Mouse (Mus musculus): ENCODE results near the gene Bag3. TPM values are rescaled to one million over a fixed set of nuclear protein-coding genes. Genes with fewer than 3 reads are reported as not detected.

Gene Bag3
- 23.5 and 25.4 TPM in 2 replicates for polyA plus RNA-seq (2012; ENCODE audit: insufficient read depth, insufficient read length, missing spikeins)

GRCm38 (mm10) chr7:128523349-128523961 lies at the start of gene Bag3:
TSS of gene Bag3 (plus strand) at chr7:128523616.
- peak within 1 kb of the TSS; percentile 85 for H3K27ac ChIP-seq (ENCODE audit: insufficient read depth, low read depth, low read length)
- H3K4me3 ChIP-seq (ENCODE audit: insufficient read depth, low read length) = peak within 1 kb of the TSS; percentile 95
- H3K4me1 ChIP-seq (ENCODE audit: control insufficient read depth, insufficient read depth, low read length) = peaks cover 19% of the 10 kb centered on the region
- TF ChIP-seq CTCF (IDR thresholded peaks at IDR 0.05; ENCODE audit: low read depth, low read length) (no peak), POLR2A (IDR thresholded peaks at IDR 0.05; ENCODE audit: borderline replicate concordance, low read depth, low read length) (no peak)

DNA sequence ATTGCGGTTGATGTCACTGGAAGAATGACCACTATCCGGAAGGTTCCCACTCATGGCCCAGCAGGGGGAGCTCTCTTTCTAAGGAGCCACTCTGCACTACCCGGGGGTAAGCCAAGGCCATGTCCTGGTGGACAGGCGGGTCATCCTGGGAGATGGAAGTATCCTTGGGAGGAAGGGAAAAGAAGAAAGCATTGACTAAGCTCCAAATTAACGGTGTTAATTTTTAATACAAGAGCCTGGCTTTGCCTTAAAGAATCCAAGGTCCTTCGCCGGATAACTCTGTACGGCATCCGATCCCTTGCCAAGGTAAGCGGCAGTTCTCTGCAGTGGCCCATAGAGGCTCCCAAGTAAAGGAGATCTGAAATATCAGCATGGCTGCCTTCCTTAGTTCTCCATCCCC lies 49.1 kb upstream of the Bag3 start:
- no peaks in the 10 kb centered on the region for H3K4me1 ChIP-seq (ENCODE audit: control insufficient read depth, insufficient read depth, low read length)
- TF ChIP-seq CTCF (IDR thresholded peaks at IDR 0.05; ENCODE audit: low read depth, low read length) (peak; percentile 34; the same call in 1 of the 2 replicates), POLR2A (IDR thresholded peaks at IDR 0.05; ENCODE audit: borderline replicate concordance, low read depth, low read length) (no peak)
- H3K4me3 ChIP-seq (ENCODE audit: insufficient read depth, low read length) = no peak overlapping the region
- H3K27ac ChIP-seq (ENCODE audit: insufficient read depth, low read depth, low read length) = no peak overlapping the region

- Histone ChIP-seq H3K4me1 (ENCODE audit: control insufficient read depth, insufficient read depth, low read length) (no peaks in the 10 kb centered on the region), H3K4me3 (ENCODE audit: insufficient read depth, low read length) (no peak overlapping the region), H3K27ac (ENCODE audit: insufficient read depth, low read depth, low read length) (no peak overlapping the region)
- TF ChIP-seq CTCF (IDR thresholded peaks at IDR 0.05; ENCODE audit: low read depth, low read length) (no peak), POLR2A (IDR thresholded peaks at IDR 0.05; ENCODE audit: borderline replicate concordance, low read depth, low read length) (no peak)
Observed at GRCm38 (mm10) chr7:128488986-128489385, 34.4 kb upstream of the Bag3 start.

- Histone ChIP-seq H3K27ac (ENCODE audit: insufficient read depth, low read depth, low read length) (no peak overlapping the region), H3K4me1 (ENCODE audit: control insufficient read depth, insufficient read depth, low read length) (no peaks in the 10 kb centered on the region), H3K4me3 (ENCODE audit: insufficient read depth, low read length) (no peak overlapping the region)
- TF ChIP-seq POLR2A (IDR thresholded peaks at IDR 0.05; ENCODE audit: borderline replicate concordance, low read depth, low read length) (no peak), CTCF (IDR thresholded peaks at IDR 0.05; ENCODE audit: low read depth, low read length) (no peak)
Observed at GRCm38 (mm10) chr7:128494546-128494945, 28.9 kb upstream of the Bag3 start.

GRCm38 (mm10) chr7:128499801-128500200 lies 23.6 kb upstream of the Bag3 start:
- no peak for TF ChIP-seq CTCF (IDR thresholded peaks at IDR 0.05; ENCODE audit: low read depth, low read length)
- TF ChIP-seq POLR2A (IDR thresholded peaks at IDR 0.05; ENCODE audit: borderline replicate concordance, low read depth, low read length) = no peak
- no peaks in the 10 kb centered on the region for H3K4me1 ChIP-seq (ENCODE audit: control insufficient read depth, insufficient read depth, low read length)
- H3K4me3 ChIP-seq (ENCODE audit: insufficient read depth, low read length) = no peak overlapping the region
- no peak overlapping the region for H3K27ac ChIP-seq (ENCODE audit: insufficient read depth, low read depth, low read length)

GRCm38 (mm10) chr7:128504091-128504490 lies 19.3 kb upstream of the Bag3 start:
- TF ChIP-seq POLR2A (IDR thresholded peaks at IDR 0.05; ENCODE audit: borderline replicate concordance, low read depth, low read length) (no peak), CTCF (IDR thresholded peaks at IDR 0.05; ENCODE audit: low read depth, low read length) (no peak)
- H3K4me3 ChIP-seq (ENCODE audit: insufficient read depth, low read length) = no peak overlapping the region
- no peaks in the 10 kb centered on the region for H3K4me1 ChIP-seq (ENCODE audit: control insufficient read depth, insufficient read depth, low read length)
- no peak overlapping the region for H3K27ac ChIP-seq (ENCODE audit: insufficient read depth, low read depth, low read length)

DNA sequence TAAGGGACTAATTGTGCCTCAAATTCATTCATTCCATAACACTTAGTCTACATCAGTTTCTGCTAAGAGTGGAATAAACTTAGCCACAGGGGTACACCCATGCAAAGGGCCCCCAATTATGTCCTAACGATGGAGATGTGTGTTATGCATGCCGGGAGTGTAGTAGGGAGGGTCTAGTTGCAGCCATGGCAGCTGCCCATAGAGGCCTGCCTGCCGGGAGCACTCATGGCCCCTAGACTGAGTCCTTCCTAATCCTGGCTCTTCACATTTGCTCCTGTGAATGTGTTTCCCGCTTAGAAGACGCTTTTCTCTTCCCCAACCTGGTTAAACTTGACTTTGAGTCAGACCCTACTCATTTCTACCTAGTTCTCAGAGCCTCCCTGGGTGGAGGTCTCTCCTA lies 11.5 kb upstream of the Bag3 start:
- Histone ChIP-seq H3K27ac (ENCODE audit: insufficient read depth, low read depth, low read length) (no peak overlapping the region), H3K4me3 (ENCODE audit: insufficient read depth, low read length) (no peak overlapping the region), H3K4me1 (ENCODE audit: control insufficient read depth, insufficient read depth, low read length) (0 out of 2 replicates have a peak, but pooled peaks cover 2% of the 10 kb centered on the region)
- TF ChIP-seq POLR2A (IDR thresholded peaks at IDR 0.05; ENCODE audit: borderline replicate concordance, low read depth, low read length) = no peak
- TF ChIP-seq CTCF (IDR thresholded peaks at IDR 0.05; ENCODE audit: low read depth, low read length) = no peak

GRCm38 (mm10) chr7:128513512-128513911 lies 9.9 kb upstream of the Bag3 start:
- Histone ChIP-seq H3K4me1 (ENCODE audit: control insufficient read depth, insufficient read depth, low read length) (peaks cover 2% of the 10 kb centered on the region; the same call in 1 of the 2 replicates), H3K4me3 (ENCODE audit: insufficient read depth, low read length) (no peak overlapping the region), H3K27ac (ENCODE audit: insufficient read depth, low read depth, low read length) (no peak overlapping the region)
- TF ChIP-seq CTCF (IDR thresholded peaks at IDR 0.05; ENCODE audit: low read depth, low read length) (no peak), POLR2A (IDR thresholded peaks at IDR 0.05; ENCODE audit: borderline replicate concordance, low read depth, low read length) (no peak)

DNA sequence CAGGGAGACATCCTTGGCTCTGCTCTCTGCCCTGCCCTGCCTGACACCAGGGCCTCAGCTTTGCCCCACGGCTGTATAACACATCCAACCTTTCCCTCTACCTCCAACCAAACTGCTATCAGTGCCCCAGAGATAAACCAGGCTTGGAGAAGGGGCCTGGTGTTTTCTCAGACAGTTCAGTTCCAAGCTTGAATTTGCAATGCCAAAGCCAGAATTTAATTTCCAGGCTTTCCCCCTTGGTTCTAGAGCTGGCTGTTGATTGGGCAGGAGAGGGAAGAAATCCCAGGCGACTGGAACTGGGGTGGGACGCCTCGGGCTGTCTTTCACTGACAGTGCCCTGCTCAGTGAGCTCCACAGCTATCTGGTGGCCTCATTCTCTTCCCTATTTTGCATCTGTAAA lies 9.1 kb upstream of the Bag3 start:
- peaks cover 2% of the 10 kb centered on the region; the same call in 1 of the 2 replicates for H3K4me1 ChIP-seq (ENCODE audit: control insufficient read depth, insufficient read depth, low read length)
- H3K27ac ChIP-seq (ENCODE audit: insufficient read depth, low read depth, low read length) = no peak overlapping the region
- TF ChIP-seq CTCF (IDR thresholded peaks at IDR 0.05; ENCODE audit: low read depth, low read length) = no peak
- no peak overlapping the region for H3K4me3 ChIP-seq (ENCODE audit: insufficient read depth, low read length)

DNA sequence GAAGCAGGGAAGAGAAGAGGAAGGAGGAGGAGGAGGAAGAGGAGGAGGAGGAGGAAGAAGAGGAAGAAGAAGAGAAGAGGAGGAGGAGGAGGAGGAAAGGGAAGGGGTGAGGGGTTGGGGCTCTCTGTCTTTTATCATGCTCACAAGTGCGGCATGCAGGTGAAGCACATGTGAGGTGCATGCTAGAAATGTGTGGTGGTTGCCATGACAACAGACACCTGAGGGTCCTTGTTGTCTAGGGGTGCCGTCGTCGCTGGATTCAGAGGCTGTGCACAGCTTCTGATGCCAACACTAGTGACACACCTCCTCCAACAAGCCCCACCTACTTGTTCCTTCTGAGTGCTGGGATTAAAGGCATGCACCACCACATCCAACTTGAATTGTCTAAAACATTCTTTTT lies 7.1 kb upstream of the Bag3 start:
- TF ChIP-seq POLR2A (IDR thresholded peaks at IDR 0.05; ENCODE audit: borderline replicate concordance, low read depth, low read length) (no peak), CTCF (IDR thresholded peaks at IDR 0.05; ENCODE audit: low read depth, low read length) (no peak)
- no peak overlapping the region for H3K4me3 ChIP-seq (ENCODE audit: insufficient read depth, low read length)
- H3K27ac ChIP-seq (ENCODE audit: insufficient read depth, low read depth, low read length) = no peak overlapping the region
- peaks cover 2% of the 10 kb centered on the region; the same call in 1 of the 2 replicates for H3K4me1 ChIP-seq (ENCODE audit: control insufficient read depth, insufficient read depth, low read length)

Data from bone marrow macrophage, adult 2 months (primary cell).